Mouse (Mus musculus) frontal cortex, adult 2 months (tissue): ENCODE measurements around the gene Akr1c19. TPM values are rescaled to one million over a fixed set of nuclear protein-coding genes. Genes with fewer than 3 reads are reported as not detected.
"Not testable (repeated sequence)": the region's sequence is repeated elsewhere in the genome, so short reads cannot be mapped to it uniquely, and the experiment has no call there.

ENCODE experiments used
- DNase-seq, 2 experiments: peaks; one replicate each; pipeline ENCODE4 v3.0.0; 2022; ENCODE audit warnings: low spot score in 1 of 2; ENCODE audit errors: extremely low spot score in 1 of 2
- polyA plus RNA-seq: library from polyadenylated mRNA; depleted of rRNA; stranded (reverse); fragments of >200 nt; gene quantifications from 2 replicates; pipeline ENCODE4 v1.2.3, GENCODE M21; 2012; rRNA removed

Gene Akr1c19
- polyA plus RNA-seq, 1 experiment = 0.08 TPM

DNA sequence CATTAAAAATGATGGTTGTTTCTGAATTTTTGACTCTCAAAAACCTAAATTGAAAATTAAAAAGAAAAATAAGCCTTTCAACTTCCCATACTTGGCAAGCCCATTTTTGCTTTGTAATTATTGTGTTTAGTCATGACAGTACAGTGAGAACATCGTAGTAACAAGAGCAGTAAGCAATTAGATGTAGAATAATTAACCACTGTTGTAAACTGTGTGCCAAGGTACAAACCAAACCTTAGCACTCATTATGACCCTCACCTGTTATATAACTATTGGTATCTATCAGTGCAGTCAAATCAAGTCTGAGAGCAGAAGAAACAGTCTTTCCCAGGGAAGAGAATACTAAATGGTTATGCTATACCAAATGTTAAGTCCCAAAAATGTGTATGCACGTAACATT is 36.5 kb downstream of the Akr1c19 start:
- DNase-seq = no peak

DNA sequence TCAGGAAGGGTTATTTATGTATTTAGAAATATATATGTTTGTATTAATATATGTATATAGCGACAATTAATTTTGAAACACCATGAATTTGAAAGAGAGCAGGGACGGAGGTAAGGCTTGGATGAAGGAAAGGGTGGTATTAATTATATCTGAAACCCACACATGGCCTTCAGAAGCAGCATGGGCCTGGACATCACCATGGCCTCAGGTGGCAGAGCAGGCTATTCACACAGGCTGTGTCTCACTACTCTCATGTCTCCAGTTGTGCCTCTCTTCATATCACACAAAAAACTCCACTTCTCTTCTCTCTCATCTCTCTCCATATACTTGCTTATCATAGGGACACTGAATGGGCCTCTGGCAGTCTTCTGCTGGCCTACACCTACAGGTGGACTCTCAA is 37.0 kb downstream of the Akr1c19 start:
- not testable (repeated sequence) for DNase-seq

DNA sequence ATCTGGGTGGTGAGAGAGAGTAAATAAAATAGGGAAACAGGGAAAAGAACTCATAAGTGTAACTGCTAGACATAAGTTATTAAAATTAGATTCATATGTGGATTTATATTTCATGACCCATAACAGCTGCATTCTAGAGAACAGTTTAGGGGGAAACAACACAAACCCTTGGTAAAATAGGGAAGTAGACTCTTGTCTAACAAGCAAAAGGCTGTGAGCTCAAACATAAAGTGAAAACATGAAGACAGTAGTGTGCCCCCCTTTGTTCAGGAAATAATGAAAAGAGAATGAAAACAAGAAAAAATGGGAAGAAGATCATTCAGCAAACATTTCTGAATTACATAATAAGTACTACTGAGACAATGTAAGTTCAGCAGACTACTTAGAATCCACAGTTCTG is 42.4 kb downstream of the Akr1c19 start:
- DNase-seq = no peak

DNA sequence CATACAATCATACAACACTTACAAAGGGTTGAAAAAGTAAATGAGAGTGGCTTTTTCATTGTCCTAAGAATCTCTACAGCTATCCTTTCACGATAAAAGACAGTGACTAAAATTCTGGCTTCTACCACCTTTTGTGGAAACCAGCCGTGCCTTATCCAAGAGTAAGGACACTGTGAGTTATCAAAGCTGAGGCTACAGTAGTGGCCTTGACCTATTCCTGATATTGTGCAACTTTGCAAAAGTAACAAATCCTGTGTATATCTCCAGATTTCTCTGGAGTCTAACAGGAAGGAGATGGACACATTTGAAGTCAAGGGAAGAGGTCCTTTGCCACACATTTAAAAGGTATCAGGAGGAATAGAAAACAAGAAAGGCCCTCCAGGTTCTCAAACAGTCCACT is 49.0 kb downstream of the Akr1c19 start:
- no peak for DNase-seq

DNA sequence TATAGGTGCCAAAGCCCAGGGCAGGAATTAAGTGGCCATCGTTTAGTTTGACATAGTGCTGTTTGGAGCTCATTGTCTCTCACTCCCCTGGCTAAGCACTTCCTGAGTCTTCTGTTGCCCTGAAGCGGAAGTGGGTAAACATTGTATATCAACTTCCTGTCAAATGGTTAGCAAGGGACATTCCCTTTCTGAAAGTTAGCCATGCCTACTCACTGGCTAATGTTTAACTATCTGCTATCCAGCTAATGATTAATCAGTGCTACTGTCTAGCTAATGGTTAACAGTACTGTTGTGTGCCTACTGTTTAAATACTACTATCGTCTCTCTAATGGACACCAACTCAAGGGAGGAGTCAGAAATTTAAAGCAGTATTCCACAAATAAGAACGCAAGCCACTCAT is 50.8 kb downstream of the Akr1c19 start, which contains the start of gene Akr1c12:
Akr1c12 (minus strand) TSS at position 150 of the 400 bp plus-strand sequence.
- no peak for DNase-seq

DNA sequence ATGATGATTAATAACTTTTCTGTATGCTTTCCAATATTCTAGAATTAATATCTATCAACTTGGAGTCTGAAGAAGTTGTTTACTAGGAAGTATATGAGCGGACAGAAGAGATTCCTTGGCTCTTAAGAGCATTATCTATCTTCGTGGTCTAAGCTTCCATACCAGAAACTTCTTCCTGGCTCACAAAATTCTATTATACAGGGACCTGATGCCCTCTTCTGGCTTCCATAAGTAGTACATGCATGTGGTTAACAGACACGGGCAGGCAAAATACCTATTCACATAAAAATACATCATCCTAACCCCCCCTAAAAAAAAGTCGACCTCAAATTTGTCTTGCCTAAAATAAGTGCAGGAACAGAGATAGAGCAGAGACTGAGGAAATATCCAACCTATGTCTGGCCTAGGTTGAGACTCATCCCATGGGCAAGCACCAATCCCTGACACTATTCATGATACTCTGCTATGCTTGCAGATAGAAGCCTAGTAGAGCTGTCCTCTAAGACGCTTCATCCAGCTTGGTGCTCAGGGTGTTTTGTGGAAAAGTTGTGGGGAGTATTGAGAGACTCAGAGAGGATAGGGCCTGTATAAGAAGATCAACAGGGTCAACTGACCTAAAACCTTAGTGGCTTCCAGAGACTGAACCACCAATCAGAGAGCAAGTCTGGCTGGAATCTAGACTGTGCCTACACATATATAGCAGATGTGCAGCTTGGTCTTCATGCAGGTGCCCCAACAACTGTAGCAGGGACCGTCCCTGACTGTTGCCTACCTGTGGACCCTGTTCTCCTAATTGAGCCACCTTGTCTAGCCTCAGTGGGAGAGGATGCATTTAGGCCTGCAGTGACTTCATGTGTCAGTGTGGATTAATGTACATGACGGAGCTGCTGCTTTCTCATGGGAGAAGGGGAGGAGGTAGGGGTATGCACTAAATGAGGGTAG is 53.2 kb downstream of the Akr1c19 start:
- DNase-seq = peak in 1 of 2 experiments; percentile 79

DNA sequence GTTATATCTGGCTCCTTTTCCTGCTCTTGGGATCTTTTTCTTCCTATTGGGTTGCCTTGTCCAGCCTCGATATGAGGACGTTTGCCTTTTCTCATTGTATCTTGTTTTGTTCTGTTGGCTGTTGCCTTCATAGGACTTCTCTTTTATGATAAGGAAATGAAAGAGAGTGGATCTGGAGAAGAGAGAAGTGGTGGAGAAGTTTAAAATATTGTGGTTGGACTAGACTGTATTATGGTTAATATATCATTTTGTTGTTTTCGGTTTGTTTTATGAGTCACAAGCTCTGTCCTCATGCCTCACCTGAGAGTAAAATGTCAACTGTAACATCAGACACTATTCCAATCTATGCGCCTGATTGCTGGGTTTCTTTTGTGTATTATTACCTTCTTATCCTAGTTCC is 68.5 kb downstream of the Akr1c19 start:
- DNase-seq = no peak

Other genes starting within 250 kb of the Akr1c19 start
- gene Akr1c14, start 179.7 kb upstream of the Akr1c19 start, polyA plus RNA-seq = 1.6 and 1.9 TPM in 2 replicates
- 3.9 and 5.2 TPM in 2 replicates for gene Akr1c18, start 78.0 kb upstream of the Akr1c19 start, polyA plus RNA-seq
- 0.82 and 1.1 TPM in 2 replicates for gene Akr1c13, start 37.5 kb upstream of the Akr1c19 start, polyA plus RNA-seq
- not detected in 2 replicates for gene Akr1c12, start 50.7 kb downstream of the Akr1c19 start, polyA plus RNA-seq
- gene Akr1c6, start 205.6 kb downstream of the Akr1c19 start, polyA plus RNA-seq = not detected in 2 replicates